Mouse (Mus musculus): ENCODE measurements at regions not wholly inside any gene's neighbourhood (a gene's known extent, or its start where the extent isn't known, plus 50 kb on each side); places are given as distances from the start of the nearest gene placed in this dataset.

- no peak overlapping the region for H3K27ac ChIP-seq (ENCODE audit: insufficient read depth, low read length)
- WGBS, result 78% methylated on average over 2 of the region's 2 CpGs
- DNase-seq (ENCODE audit: low read depth in 1 of 2, low spot score in 2 of 2), result no peak
- no peak for TF ChIP-seq POLR2A (IDR thresholded peaks at IDR 0.05; ENCODE audit: low read depth, low read length)
- no peak for TF ChIP-seq CTCF (IDR thresholded peaks at IDR 0.05; ENCODE audit: extremely low read depth, insufficient read depth, insufficient read length, insufficient replicate concordance)
- no peaks in the 10 kb centered on the region for H3K27me3 ChIP-seq (ENCODE audit: control insufficient read depth, insufficient read depth, low read length)
- no peak overlapping the region for H3K4me3 ChIP-seq (ENCODE audit: extremely low read depth, insufficient read depth, insufficient read length)
- H3K4me1 ChIP-seq (ENCODE audit: control insufficient read depth, insufficient read depth, insufficient read length), result no peaks in the 10 kb centered on the region
- no peaks in the 10 kb centered on the region for H3K36me3 ChIP-seq (ENCODE audit: control insufficient read depth, insufficient read depth, low read length)
Observed at GRCm38 (mm10) chr16:50096563-50096962, 296.2 kb downstream of the Cd47 start.

GRCm38 (mm10) chr16:50103340-50103739 lies 303.0 kb downstream of the Cd47 start:
- TF ChIP-seq POLR2A (IDR thresholded peaks at IDR 0.05; ENCODE audit: low read depth, low read length), result no peak
- no peak for DNase-seq (ENCODE audit: low read depth in 1 of 2, low spot score in 2 of 2)
- no peaks in the 10 kb centered on the region for H3K36me3 ChIP-seq (ENCODE audit: control insufficient read depth, insufficient read depth, low read length)

GRCm38 (mm10) chr16:50118150-50118549 lies 314.0 kb downstream of the Bbx start:
- Histone ChIP-seq H3K27ac (ENCODE audit: insufficient read depth, low read length) (no peak overlapping the region), H3K4me3 (ENCODE audit: extremely low read depth, insufficient read depth, insufficient read length) (no peak overlapping the region), H3K27me3 (ENCODE audit: control insufficient read depth, insufficient read depth, low read length) (no peaks in the 10 kb centered on the region), H3K36me3 (ENCODE audit: control insufficient read depth, insufficient read depth, low read length) (no peaks in the 10 kb centered on the region), H3K4me1 (ENCODE audit: control insufficient read depth, insufficient read depth, insufficient read length) (no peaks in the 10 kb centered on the region)
- peak in 1 of 2 experiments; percentile 20 for DNase-seq (ENCODE audit: low read depth in 1 of 2, low spot score in 2 of 2)
- TF ChIP-seq POLR2A (IDR thresholded peaks at IDR 0.05; ENCODE audit: low read depth, low read length) (no peak), CTCF (IDR thresholded peaks at IDR 0.05; ENCODE audit: extremely low read depth, insufficient read depth, insufficient read length, insufficient replicate concordance) (peak; percentile 35; the same call in 1 of the 2 replicates)
- WGBS, result 94% methylated on average over 7 of the region's 7 CpGs

More at GRCm38 (mm10) chr16:50103340-50103739, 303.0 kb downstream of the Cd47 start:
- H3K4me3 ChIP-seq (ENCODE audit: extremely low read depth, insufficient read depth, insufficient read length), result no peak overlapping the region
- WGBS, result 88% methylated on average over 7 of the region's 7 CpGs
- no peaks in the 10 kb centered on the region for H3K27me3 ChIP-seq (ENCODE audit: control insufficient read depth, insufficient read depth, low read length)
- no peaks in the 10 kb centered on the region for H3K4me1 ChIP-seq (ENCODE audit: control insufficient read depth, insufficient read depth, insufficient read length)
- no peak overlapping the region for H3K27ac ChIP-seq (ENCODE audit: insufficient read depth, low read length)

GRCm38 (mm10) chr16:50122460-50122859 lies 309.7 kb downstream of the Bbx start:
- no peak overlapping the region for H3K4me3 ChIP-seq (ENCODE audit: extremely low read depth, insufficient read depth, insufficient read length)
- no peaks in the 10 kb centered on the region for H3K4me1 ChIP-seq (ENCODE audit: control insufficient read depth, insufficient read depth, insufficient read length)
- no peaks in the 10 kb centered on the region for H3K36me3 ChIP-seq (ENCODE audit: control insufficient read depth, insufficient read depth, low read length)
- H3K27ac ChIP-seq (ENCODE audit: insufficient read depth, low read length), result no peak overlapping the region
- no peaks in the 10 kb centered on the region for H3K27me3 ChIP-seq (ENCODE audit: control insufficient read depth, insufficient read depth, low read length)
- DNase-seq (ENCODE audit: low read depth in 1 of 2, low spot score in 2 of 2), result no peak
- no peak for TF ChIP-seq POLR2A (IDR thresholded peaks at IDR 0.05; ENCODE audit: low read depth, low read length)
- no peak for TF ChIP-seq CTCF (IDR thresholded peaks at IDR 0.05; ENCODE audit: extremely low read depth, insufficient read depth, insufficient read length, insufficient replicate concordance)
- 85% methylated on average over 2 of the region's 2 CpGs for WGBS

- no peaks in the 10 kb centered on the region for H3K36me3 ChIP-seq (ENCODE audit: control insufficient read depth, insufficient read depth, low read length)
- TF ChIP-seq POLR2A (IDR thresholded peaks at IDR 0.05; ENCODE audit: low read depth, low read length), result no peak
- TF ChIP-seq CTCF (IDR thresholded peaks at IDR 0.05; ENCODE audit: extremely low read depth, insufficient read depth, insufficient read length, insufficient replicate concordance), result no peak
- DNase-seq (ENCODE audit: low read depth in 1 of 2, low spot score in 2 of 2), result no peak
- H3K27ac ChIP-seq (ENCODE audit: insufficient read depth, low read length), result no peak overlapping the region
- H3K4me1 ChIP-seq (ENCODE audit: control insufficient read depth, insufficient read depth, insufficient read length), result no peaks in the 10 kb centered on the region
- H3K4me3 ChIP-seq (ENCODE audit: extremely low read depth, insufficient read depth, insufficient read length), result no peak overlapping the region
- no peaks in the 10 kb centered on the region for H3K27me3 ChIP-seq (ENCODE audit: control insufficient read depth, insufficient read depth, low read length)
- WGBS, result 92% methylated on average over 4 of the region's 4 CpGs
Observed at GRCm38 (mm10) chr16:50124646-50125045, 307.5 kb downstream of the Bbx start.

GRCm38 (mm10) chr16:50125564-50125963 lies 306.6 kb downstream of the Bbx start:
- DNase-seq (ENCODE audit: low read depth in 1 of 2, low spot score in 2 of 2), result no peak
- no peak overlapping the region for H3K4me3 ChIP-seq (ENCODE audit: extremely low read depth, insufficient read depth, insufficient read length)
- H3K4me1 ChIP-seq (ENCODE audit: control insufficient read depth, insufficient read depth, insufficient read length), result no peaks in the 10 kb centered on the region
- no peaks in the 10 kb centered on the region for H3K27me3 ChIP-seq (ENCODE audit: control insufficient read depth, insufficient read depth, low read length)
- no peaks in the 10 kb centered on the region for H3K36me3 ChIP-seq (ENCODE audit: control insufficient read depth, insufficient read depth, low read length)
- WGBS, result 70% methylated on average over 5 of the region's 5 CpGs
- no peak for TF ChIP-seq POLR2A (IDR thresholded peaks at IDR 0.05; ENCODE audit: low read depth, low read length)
- TF ChIP-seq CTCF (IDR thresholded peaks at IDR 0.05; ENCODE audit: extremely low read depth, insufficient read depth, insufficient read length, insufficient replicate concordance), result no peak
- H3K27ac ChIP-seq (ENCODE audit: insufficient read depth, low read length), result no peak overlapping the region

- Histone ChIP-seq H3K4me1 (ENCODE audit: control insufficient read depth, insufficient read depth, insufficient read length) (no peaks in the 10 kb centered on the region), H3K4me3 (ENCODE audit: extremely low read depth, insufficient read depth, insufficient read length) (no peak overlapping the region), H3K27me3 (ENCODE audit: control insufficient read depth, insufficient read depth, low read length) (no peaks in the 10 kb centered on the region), H3K36me3 (ENCODE audit: control insufficient read depth, insufficient read depth, low read length) (no peaks in the 10 kb centered on the region), H3K27ac (ENCODE audit: insufficient read depth, low read length) (no peak overlapping the region)
- TF ChIP-seq CTCF (IDR thresholded peaks at IDR 0.05; ENCODE audit: extremely low read depth, insufficient read depth, insufficient read length, insufficient replicate concordance) (no peak), POLR2A (IDR thresholded peaks at IDR 0.05; ENCODE audit: low read depth, low read length) (no peak)
- 88% methylated on average over 2 of the region's 2 CpGs for WGBS
- no peak for DNase-seq (ENCODE audit: low read depth in 1 of 2, low spot score in 2 of 2)
Observed at GRCm38 (mm10) chr16:50131406-50131805, 300.8 kb downstream of the Bbx start.

Measured in spleen, adult 2 months (tissue).